Mouse (Mus musculus): ENCODE data around the gene Rilp. TPM values are rescaled to one million over a fixed set of nuclear protein-coding genes. Genes with fewer than 3 reads are reported as not detected.

Rilp gene
- polyA plus RNA-seq, 1 experiment from 2014 or later: 1.6 TPM

- no peaks in the 10 kb centered on the region for H3K9me3 ChIP-seq
- no peak overlapping the region for H3K4me3 ChIP-seq (replicated peaks)
- 91% methylated on average over 4 of the region's 4 CpGs for WGBS
- peaks cover 44% of the 10 kb centered on the region for H3K36me3 ChIP-seq
- H3K4me2 ChIP-seq (replicated peaks): no peak overlapping the region
- no peak overlapping the region for H3K27ac ChIP-seq
- H3K9ac ChIP-seq: no peak overlapping the region
- no peak for ATAC-seq
- peaks cover 26% of the 10 kb centered on the region for H3K4me1 ChIP-seq (replicated peaks)
- H3K27me3 ChIP-seq (replicated peaks): no peaks in the 10 kb centered on the region
These were observed 1.7 kb upstream of the Rilp start for GRCm38 (mm10) chr11:75508162-75508561.

- 67% methylated on average over 8 of the region's 8 CpGs for WGBS
- H3K27ac ChIP-seq: no peak overlapping the region
These were observed 990 bp upstream of the Rilp start for GRCm38 (mm10) chr11:75508904-75509303.

GRCm38 (mm10) chr11:75510627-75510993 lies 716 bp downstream of the Rilp start:
- Histone ChIP-seq H3K27me3 (replicated peaks) (no peaks in the 10 kb centered on the region), H3K27ac (peak overlapping the region; percentile 78), H3K4me3 (replicated peaks) (peak overlapping the region; percentile 50), H3K9ac (peak overlapping the region; percentile 54), H3K4me1 (replicated peaks) (peaks cover 26% of the 10 kb centered on the region), H3K9me3 (no peaks in the 10 kb centered on the region), H3K36me3 (peaks cover 24% of the 10 kb centered on the region; the same call in 1 of the 2 replicates), H3K4me2 (replicated peaks) (peak overlapping the region; percentile 92)
- WGBS: 3% methylated on average over 24 of the region's 24 CpGs
- ATAC-seq: peak; percentile 94

More at GRCm38 (mm10) chr11:75508904-75509303, 990 bp upstream of the Rilp start:
- peaks cover 39% of the 10 kb centered on the region for H3K36me3 ChIP-seq
- H3K4me3 ChIP-seq (replicated peaks): no peak overlapping the region
- no peak for ATAC-seq
- H3K4me2 ChIP-seq (replicated peaks): no peak overlapping the region
- H3K27me3 ChIP-seq (replicated peaks): no peaks in the 10 kb centered on the region
- H3K9me3 ChIP-seq: no peaks in the 10 kb centered on the region
- H3K4me1 ChIP-seq (replicated peaks): peaks cover 26% of the 10 kb centered on the region
- H3K9ac ChIP-seq: no peak overlapping the region

- Histone ChIP-seq H3K4me2 (replicated peaks) (0 out of 2 replicates have a peak overlapping the region, but pooled peaks have one; percentile 92), H3K36me3 (peaks cover 20% of the 10 kb centered on the region; the same call in 1 of the 2 replicates), H3K9ac (no peak overlapping the region), H3K9me3 (no peaks in the 10 kb centered on the region), H3K4me3 (replicated peaks) (no peak overlapping the region), H3K27me3 (replicated peaks) (no peaks in the 10 kb centered on the region), H3K27ac (peak overlapping the region; percentile 78; the same call in 1 of the 2 replicates), H3K4me1 (replicated peaks) (peaks cover 26% of the 10 kb centered on the region)
- WGBS: 71% methylated on average over 6 of the region's 6 CpGs
- no peak for ATAC-seq
These were observed 1.3 kb downstream of the Rilp start for GRCm38 (mm10) chr11:75511213-75511612.

- Histone ChIP-seq H3K27ac (no peak overlapping the region), H3K27me3 (replicated peaks) (no peaks in the 10 kb centered on the region), H3K4me1 (replicated peaks) (peaks cover 26% of the 10 kb centered on the region), H3K36me3 (peaks cover 15% of the 10 kb centered on the region; the same call in 1 of the 2 replicates), H3K9ac (no peak overlapping the region), H3K4me2 (replicated peaks) (no peak overlapping the region), H3K4me3 (replicated peaks) (no peak overlapping the region), H3K9me3 (no peaks in the 10 kb centered on the region)
- ATAC-seq: no peak
- 83% methylated on average over 9 of the region's 9 CpGs for WGBS
These were observed 2.6 kb downstream of the Rilp start for GRCm38 (mm10) chr11:75512301-75513018.

GRCm38 (mm10) chr11:75513336-75513735 lies 3.4 kb downstream of the Rilp start, which contains the start of gene Scarf1:
TSS of gene Scarf1 (plus strand) at chr11:75513540.
- H3K27me3 ChIP-seq (replicated peaks): no peaks in the 10 kb centered on the region
- H3K27ac ChIP-seq: no peak within 1 kb of the TSS
- peak within 1 kb of the TSS; percentile 11; the same call in 1 of the 2 replicates for H3K4me2 ChIP-seq (replicated peaks)
- WGBS: 55% methylated on average over 8 of the region's 8 CpGs
- H3K4me1 ChIP-seq (replicated peaks): peaks cover 26% of the 10 kb centered on the region
- no peak within 1 kb of the TSS for H3K4me3 ChIP-seq (replicated peaks)
- no peak within 1 kb of the TSS for H3K9ac ChIP-seq
- no peak for ATAC-seq
- no peaks in the 10 kb centered on the region for H3K9me3 ChIP-seq
- H3K36me3 ChIP-seq: peaks cover 8% of the 10 kb centered on the region; the same call in 1 of the 2 replicates

- no peaks in the 10 kb centered on the region for H3K9me3 ChIP-seq
- no peak for ATAC-seq
- H3K9ac ChIP-seq: no peak overlapping the region
- no peaks in the 10 kb centered on the region for H3K27me3 ChIP-seq (replicated peaks)
- H3K4me2 ChIP-seq (replicated peaks): no peak overlapping the region
- no peaks in the 10 kb centered on the region for H3K36me3 ChIP-seq
- 94% methylated on average over 25 of the region's 25 CpGs for WGBS
- no peak overlapping the region for H3K27ac ChIP-seq
- H3K4me1 ChIP-seq (replicated peaks): peaks cover 7% of the 10 kb centered on the region
- no peak overlapping the region for H3K4me3 ChIP-seq (replicated peaks)
These were observed 5.3 kb downstream of the Rilp start for GRCm38 (mm10) chr11:75515186-75515585.

GRCm38 (mm10) chr11:75519834-75520633 lies 10.1 kb downstream of the Rilp start:
- Histone ChIP-seq H3K27ac (no peak overlapping the region), H3K4me1 (replicated peaks) (no peaks in the 10 kb centered on the region), H3K4me2 (replicated peaks) (no peak overlapping the region), H3K9ac (no peak overlapping the region), H3K4me3 (replicated peaks) (no peak overlapping the region), H3K36me3 (no peaks in the 10 kb centered on the region), H3K27me3 (replicated peaks) (no peaks in the 10 kb centered on the region), H3K9me3 (no peaks in the 10 kb centered on the region)
- no peak for ATAC-seq
- WGBS: 76% methylated on average over 15 of the region's 15 CpGs

GRCm38 (mm10) chr11:75521609-75522008 lies 11.7 kb downstream of the Rilp start:
- WGBS: 82% methylated on average over 4 of the region's 4 CpGs
- no peak for ATAC-seq
- H3K9ac ChIP-seq: no peak overlapping the region
- no peak overlapping the region for H3K4me3 ChIP-seq (replicated peaks)
- no peak overlapping the region for H3K27ac ChIP-seq
- H3K9me3 ChIP-seq: no peaks in the 10 kb centered on the region
- H3K4me1 ChIP-seq (replicated peaks): no peaks in the 10 kb centered on the region
- H3K4me2 ChIP-seq (replicated peaks): no peak overlapping the region
- no peaks in the 10 kb centered on the region for H3K36me3 ChIP-seq
- H3K27me3 ChIP-seq (replicated peaks): no peaks in the 10 kb centered on the region

- no peak overlapping the region for H3K27ac ChIP-seq
- ATAC-seq: no peak
- no peak overlapping the region for H3K9ac ChIP-seq
- H3K9me3 ChIP-seq: no peaks in the 10 kb centered on the region
- 83% methylated on average over 2 of the region's 2 CpGs for WGBS
- no peaks in the 10 kb centered on the region for H3K27me3 ChIP-seq (replicated peaks)
- no peak overlapping the region for H3K4me2 ChIP-seq (replicated peaks)
- no peaks in the 10 kb centered on the region for H3K4me1 ChIP-seq (replicated peaks)
- H3K4me3 ChIP-seq (replicated peaks): no peak overlapping the region
- no peaks in the 10 kb centered on the region for H3K36me3 ChIP-seq
These were observed 12.9 kb downstream of the Rilp start for GRCm38 (mm10) chr11:75522793-75523192.

- no peak overlapping the region for H3K9ac ChIP-seq
- WGBS: 85% methylated on average over 15 of the region's 15 CpGs
- H3K4me3 ChIP-seq (replicated peaks): no peak overlapping the region
- H3K4me2 ChIP-seq (replicated peaks): no peak overlapping the region
- ATAC-seq: no peak
- no peak overlapping the region for H3K27ac ChIP-seq
- H3K36me3 ChIP-seq: no peaks in the 10 kb centered on the region
- no peaks in the 10 kb centered on the region for H3K4me1 ChIP-seq (replicated peaks)
- no peaks in the 10 kb centered on the region for H3K27me3 ChIP-seq (replicated peaks)
- no peaks in the 10 kb centered on the region for H3K9me3 ChIP-seq
These were observed 15.7 kb downstream of the Rilp start for GRCm38 (mm10) chr11:75525531-75526125.

- H3K27me3 ChIP-seq (replicated peaks): no peaks in the 10 kb centered on the region
- no peak for ATAC-seq
- H3K36me3 ChIP-seq: no peaks in the 10 kb centered on the region
- WGBS: 86% methylated on average over 6 of the region's 6 CpGs
- H3K9ac ChIP-seq: no peak overlapping the region
- H3K27ac ChIP-seq: no peak overlapping the region
- no peak overlapping the region for H3K4me2 ChIP-seq (replicated peaks)
- 0 out of 2 replicates have a peak, but pooled peaks cover 3% of the 10 kb centered on the region for H3K4me1 ChIP-seq (replicated peaks)
- no peaks in the 10 kb centered on the region for H3K9me3 ChIP-seq
- H3K4me3 ChIP-seq (replicated peaks): no peak overlapping the region
These were observed 17.0 kb downstream of the Rilp start for GRCm38 (mm10) chr11:75526943-75527342.

Measured in intestine, embryonic 15.5 days (tissue).